Mouse (Mus musculus): ENCODE measurements at regions not wholly inside any gene's neighbourhood (a gene's known extent, or its start where the extent isn't known, plus 50 kb on each side); places are given as distances from the start of the nearest gene placed in this dataset.

- Histone ChIP-seq H3K4me2 (replicated peaks; ENCODE audit: low read depth, low read length) (no peak overlapping the region), H3K9ac (replicated peaks; ENCODE audit: low read length) (no peak overlapping the region), H3K27me3 (ENCODE audit: insufficient read depth, low read length) (no peaks in the 10 kb centered on the region), H3K4me1 (ENCODE audit: insufficient read depth, low read length) (no peaks in the 10 kb centered on the region), H3K27ac (ENCODE audit: low read length) (no peak overlapping the region), H3K9me3 (ENCODE audit: low read length) (no peaks in the 10 kb centered on the region), H3K36me3 (ENCODE audit: insufficient read depth, low read length) (no peaks in the 10 kb centered on the region), H3K4me3 (ENCODE audit: low read length) (no peak overlapping the region)
- no peak for ATAC-seq (ENCODE audit: low FRiP score, low TSS enrichment)
Observed at GRCm38 (mm10) chr11:41370995-41371394, 615.9 kb upstream of the Ccng1 start.

GRCm38 (mm10) chr11:41341107-41341506 is 586.0 kb upstream of the Ccng1 start:
- no peak overlapping the region for H3K4me3 ChIP-seq (ENCODE audit: low read length)
- 60% methylated on average over 2 of the region's 2 CpGs for WGBS
- H3K4me2 ChIP-seq (replicated peaks; ENCODE audit: low read depth, low read length) = no peak overlapping the region
- no peaks in the 10 kb centered on the region for H3K36me3 ChIP-seq (ENCODE audit: insufficient read depth, low read length)
- no peaks in the 10 kb centered on the region for H3K27me3 ChIP-seq (ENCODE audit: insufficient read depth, low read length)
- no peak for ATAC-seq (ENCODE audit: low FRiP score, low TSS enrichment)
- H3K9ac ChIP-seq (replicated peaks; ENCODE audit: low read length) = no peak overlapping the region
- H3K4me1 ChIP-seq (ENCODE audit: insufficient read depth, low read length) = 0 out of 2 replicates have a peak, but pooled peaks cover 3% of the 10 kb centered on the region
- H3K9me3 ChIP-seq (ENCODE audit: low read length) = no peaks in the 10 kb centered on the region
- no peak overlapping the region for H3K27ac ChIP-seq (ENCODE audit: low read length)

- Histone ChIP-seq H3K4me3 (ENCODE audit: low read length) (no peak overlapping the region), H3K9me3 (ENCODE audit: low read length) (no peaks in the 10 kb centered on the region), H3K27ac (ENCODE audit: low read length) (no peak overlapping the region), H3K27me3 (ENCODE audit: insufficient read depth, low read length) (no peaks in the 10 kb centered on the region), H3K4me1 (ENCODE audit: insufficient read depth, low read length) (0 out of 2 replicates have a peak, but pooled peaks cover 3% of the 10 kb centered on the region), H3K9ac (replicated peaks; ENCODE audit: low read length) (no peak overlapping the region), H3K36me3 (ENCODE audit: insufficient read depth, low read length) (no peaks in the 10 kb centered on the region), H3K4me2 (replicated peaks; ENCODE audit: low read depth, low read length) (no peak overlapping the region)
- no peak for ATAC-seq (ENCODE audit: low FRiP score, low TSS enrichment)
Observed at GRCm38 (mm10) chr11:41340383-41340782, 585.3 kb upstream of the Ccng1 start.

GRCm38 (mm10) chr11:41337134-41337533 is 582.0 kb upstream of the Ccng1 start:
- no peak overlapping the region for H3K27ac ChIP-seq (ENCODE audit: low read length)
- H3K27me3 ChIP-seq (ENCODE audit: insufficient read depth, low read length) = no peaks in the 10 kb centered on the region
- no peak overlapping the region for H3K4me3 ChIP-seq (ENCODE audit: low read length)
- H3K9me3 ChIP-seq (ENCODE audit: low read length) = no peaks in the 10 kb centered on the region
- no peak overlapping the region for H3K9ac ChIP-seq (replicated peaks; ENCODE audit: low read length)
- H3K4me1 ChIP-seq (ENCODE audit: insufficient read depth, low read length) = 0 out of 2 replicates have a peak, but pooled peaks cover 3% of the 10 kb centered on the region
- no peaks in the 10 kb centered on the region for H3K36me3 ChIP-seq (ENCODE audit: insufficient read depth, low read length)
- 13% methylated on average over 3 of the region's 3 CpGs for WGBS
- ATAC-seq (ENCODE audit: low FRiP score, low TSS enrichment) = peak; percentile 46; the same call in 1 of the 2 replicates
- H3K4me2 ChIP-seq (replicated peaks; ENCODE audit: low read depth, low read length) = no peak overlapping the region

GRCm38 (mm10) chr11:41333689-41334088 is 578.6 kb upstream of the Ccng1 start:
- no peaks in the 10 kb centered on the region for H3K9me3 ChIP-seq (ENCODE audit: low read length)

More at GRCm38 (mm10) chr11:41333689-41334088, 578.6 kb upstream of the Ccng1 start:
- ATAC-seq (ENCODE audit: low FRiP score, low TSS enrichment) = no peak
- Histone ChIP-seq H3K36me3 (ENCODE audit: insufficient read depth, low read length) (no peaks in the 10 kb centered on the region), H3K9ac (replicated peaks; ENCODE audit: low read length) (no peak overlapping the region), H3K27ac (ENCODE audit: low read length) (no peak overlapping the region), H3K4me3 (ENCODE audit: low read length) (no peak overlapping the region), H3K27me3 (ENCODE audit: insufficient read depth, low read length) (no peaks in the 10 kb centered on the region), H3K4me2 (replicated peaks; ENCODE audit: low read depth, low read length) (no peak overlapping the region), H3K4me1 (ENCODE audit: insufficient read depth, low read length) (0 out of 2 replicates have a peak, but pooled peaks cover 3% of the 10 kb centered on the region)
- 93% methylated on average over 2 of the region's 2 CpGs for WGBS
